Mouse (Mus musculus) erythroblast, embryonic 14.5 days (primary cell): Measurements from ENCODE around the gene Siva1.

Experiments used
- GATA1 ChIP-seq: IDR thresholded peaks from 2 replicates; pipeline ENCODE4 v1.6.1; 2012; ENCODE audit warnings: low read length, inconsistent platforms, mixed read lengths
- TAL1 ChIP-seq: IDR thresholded peaks from 3 replicates; pipeline ENCODE4 v1.6.1; 2012; ENCODE audit warnings: low read length, inconsistent platforms, mixed read lengths

GRCm38 (mm10) chr12:112644855-112645506 is 502 bp downstream of the Siva1 start:
- TF ChIP-seq TAL1: no peak
- no peak for TF ChIP-seq GATA1
